Mouse (Mus musculus) limb, embryonic 15.5 days (tissue): ENCODE results near the gene Rab28. TPM values are rescaled to one million over a fixed set of nuclear protein-coding genes. Genes with fewer than 3 reads are reported as not detected.

Source experiments
- ATAC-seq: fragments of 200-750 bp; cut with Nextera tagmentation; 2 replicates; pipeline ENCODE4 v1.8.0; 2017; ENCODE audit warnings: low read depth, moderate TSS enrichment; ENCODE audit not compliant: insufficient number of reproducible peaks, low FRiP score, low TSS enrichment
- H3K27ac ChIP-seq: fragments of 300-500 bp; sonication (generic); 2 replicates; pipeline ENCODE4 v1.5.1; 2015; ENCODE audit warnings: moderate library complexity, mild to moderate bottlenecking, inconsistent platforms
- H3K27me3 ChIP-seq: fragments of 300-500 bp; sonication (generic); 2 replicates; pipeline ENCODE4 v1.6.1; 2015; ENCODE audit warnings: inconsistent platforms
- H3K36me3 ChIP-seq: fragments of 300-500 bp; sonication (generic); 2 replicates; pipeline ENCODE4 v1.6.1; 2015; ENCODE audit warnings: inconsistent platforms
- H3K4me1 ChIP-seq: fragments of 300-500 bp; sonication (generic); 2 replicates; pipeline ENCODE4 v1.6.1; 2015; ENCODE audit warnings: inconsistent platforms
- H3K4me2 ChIP-seq: fragments of 300-500 bp; sonication (generic); 2 replicates; pipeline ENCODE4 v1.6.1; 2015; ENCODE audit warnings: mild to moderate bottlenecking, inconsistent platforms
- H3K4me3 ChIP-seq: fragments of 300-500 bp; sonication (generic); 2 replicates; pipeline ENCODE4 v1.5.1; 2015; ENCODE audit warnings: mild to moderate bottlenecking, inconsistent platforms
- H3K9ac ChIP-seq: fragments of 300-500 bp; sonication (generic); 2 replicates; pipeline ENCODE4 v1.6.1; 2015; ENCODE audit warnings: inconsistent platforms
- H3K9me3 ChIP-seq: fragments of 300-500 bp; sonication (generic); 2 replicates; pipeline ENCODE4 v1.6.1; 2016; ENCODE audit warnings: inconsistent platforms
- WGBS: fragments of 180-500 bp; shearing (Covaris S2); methylation state at CpG from one replicate; pipeline ENCODE4 v1.1.7; 2015; 5-methylcytosine and 5-hydroxymethylcytosine counted together
- polyA plus RNA-seq: library from polyadenylated mRNA; unstranded; fragments of >200 nt; fragmentation: Nextera tagmentation; extraction: Ambion mirVana; gene quantifications from 2 replicates; pipeline ENCODE4 v1.2.1, GENCODE M21; 2015

Rab28 gene
- polyA plus RNA-seq, 1 experiment from 2014 or later, result 77.6 TPM

DNA sequence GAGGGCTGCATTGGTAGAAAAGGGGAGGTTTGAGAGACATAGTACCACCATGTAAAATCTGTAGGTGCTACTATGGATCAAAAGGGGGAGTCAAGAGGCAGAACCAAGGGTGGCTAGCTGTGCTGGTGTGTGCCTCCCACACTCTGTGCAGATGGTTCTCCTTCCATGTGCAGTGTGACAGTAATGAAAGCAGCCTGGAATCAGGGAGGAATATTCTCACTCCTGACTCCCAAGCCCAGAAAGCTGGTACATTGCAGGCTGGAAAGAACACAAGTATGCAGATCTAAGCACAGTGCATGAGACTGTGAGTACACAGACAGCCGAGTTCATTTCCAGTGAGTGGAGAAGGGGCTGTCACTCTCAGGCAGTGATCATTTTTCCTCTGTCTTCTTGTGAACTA is 89.0 kb downstream of the Rab28 start:
- H3K4me1 ChIP-seq, result no peaks in the 10 kb centered on the region
- H3K27ac ChIP-seq, result no peak overlapping the region
- H3K27me3 ChIP-seq, result no peaks in the 10 kb centered on the region
- no peak overlapping the region for H3K4me3 ChIP-seq
- ATAC-seq, result no peak
- no peaks in the 10 kb centered on the region for H3K9me3 ChIP-seq
- no peak overlapping the region for H3K9ac ChIP-seq
- WGBS, result 65% methylated on average over 1 of the region's 1 CpGs
- H3K4me2 ChIP-seq, result no peak overlapping the region
- no peaks in the 10 kb centered on the region for H3K36me3 ChIP-seq

DNA sequence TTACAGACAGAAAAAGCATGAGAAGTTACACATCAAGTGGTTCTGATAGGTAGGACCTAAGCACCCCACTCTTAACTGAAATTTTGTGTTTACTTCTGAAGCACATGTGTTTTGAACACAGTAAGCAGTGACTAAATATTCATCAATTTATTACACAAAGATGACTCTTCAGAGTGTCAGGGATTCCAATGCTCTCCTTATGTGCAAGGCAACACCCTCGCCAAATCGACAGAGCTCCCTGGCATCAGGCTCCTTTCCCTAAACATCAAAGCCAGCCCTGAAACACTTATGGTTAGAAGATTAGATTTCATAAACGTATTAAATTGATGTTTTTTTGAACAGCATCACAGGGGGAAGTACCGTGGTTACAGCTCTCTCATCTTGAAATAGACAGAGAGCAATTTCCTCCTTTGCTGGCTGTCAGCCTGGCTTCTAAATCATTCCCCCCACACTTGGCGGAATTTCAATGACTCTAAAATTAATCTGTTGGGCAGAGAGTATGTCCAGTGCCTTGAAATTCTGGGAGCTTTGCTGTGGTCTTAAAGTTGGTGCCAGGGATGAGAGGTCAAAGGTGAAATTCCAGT is 97.4 kb downstream of the Rab28 start:
- H3K4me2 ChIP-seq, result no peak overlapping the region
- no peaks in the 10 kb centered on the region for H3K36me3 ChIP-seq
- H3K9ac ChIP-seq, result no peak overlapping the region
- H3K9me3 ChIP-seq, result no peaks in the 10 kb centered on the region
- H3K27ac ChIP-seq, result no peak overlapping the region
- H3K4me3 ChIP-seq, result no peak overlapping the region
- no peak for ATAC-seq
- H3K27me3 ChIP-seq, result no peaks in the 10 kb centered on the region
- 28% methylated on average over 5 of the region's 5 CpGs for WGBS
- H3K4me1 ChIP-seq, result no peaks in the 10 kb centered on the region

DNA sequence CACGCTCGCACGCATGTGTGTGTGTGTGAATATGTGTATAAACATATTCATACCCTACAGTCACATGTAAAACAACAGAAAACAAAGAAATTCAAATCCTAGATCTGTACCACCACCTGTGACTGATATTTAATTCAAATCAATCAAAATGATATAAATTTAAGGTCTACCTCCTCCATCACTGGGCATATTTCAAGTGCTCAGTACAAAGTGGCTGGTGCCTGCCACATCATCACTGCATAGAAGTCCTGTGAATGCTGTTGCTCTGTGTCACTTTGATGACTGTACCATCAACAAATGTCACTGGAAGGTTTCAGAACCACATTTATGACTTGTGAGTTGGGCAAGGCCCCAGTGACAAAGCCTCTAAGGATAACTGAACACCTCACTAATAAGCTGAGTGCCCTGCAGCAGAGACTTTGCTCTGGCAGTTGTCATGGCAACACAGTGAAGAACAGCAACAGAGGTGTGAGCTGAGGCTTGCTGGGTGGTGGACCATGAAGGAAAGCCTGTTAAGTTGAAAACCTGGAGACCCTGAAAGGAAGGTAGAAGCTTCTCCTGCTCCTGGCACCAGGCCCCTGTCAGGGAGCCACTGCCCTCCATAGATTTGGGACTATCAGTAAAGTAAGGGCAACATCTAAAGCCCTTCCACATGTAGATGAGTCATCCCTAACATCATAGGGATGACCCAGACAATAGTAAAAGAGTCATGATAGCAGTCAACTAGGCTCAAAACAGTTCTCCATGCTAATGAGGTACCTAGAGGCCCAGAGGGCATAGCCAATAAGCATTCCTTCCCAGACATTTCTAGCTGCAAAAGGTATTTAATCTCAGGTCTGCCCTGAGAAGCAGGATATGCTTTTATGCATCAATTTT is 111.5 kb downstream of the Rab28 start:
- H3K4me3 ChIP-seq, result no peak overlapping the region
- ATAC-seq, result no peak
- no peaks in the 10 kb centered on the region for H3K9me3 ChIP-seq
- no peaks in the 10 kb centered on the region for H3K27me3 ChIP-seq
- no peaks in the 10 kb centered on the region for H3K4me1 ChIP-seq
- no peak overlapping the region for H3K9ac ChIP-seq
- no peak overlapping the region for H3K4me2 ChIP-seq
- 97% methylated on average over 3 of the region's 3 CpGs for WGBS
- no peak overlapping the region for H3K27ac ChIP-seq
- no peaks in the 10 kb centered on the region for H3K36me3 ChIP-seq

GRCm38 (mm10) chr5:41595199-41595598 is 112.8 kb downstream of the Rab28 start:
- no peak overlapping the region for H3K9ac ChIP-seq
- no peaks in the 10 kb centered on the region for H3K27me3 ChIP-seq
- H3K27ac ChIP-seq, result no peak overlapping the region
- no peak overlapping the region for H3K4me3 ChIP-seq
- no peaks in the 10 kb centered on the region for H3K4me1 ChIP-seq
- WGBS, result 60% methylated on average over 3 of the region's 3 CpGs
- no peak overlapping the region for H3K4me2 ChIP-seq
- no peaks in the 10 kb centered on the region for H3K9me3 ChIP-seq
- H3K36me3 ChIP-seq, result no peaks in the 10 kb centered on the region
- no peak for ATAC-seq

GRCm38 (mm10) chr5:41578051-41578450 is 129.9 kb downstream of the Rab28 start:
- Histone ChIP-seq H3K4me2 (no peak overlapping the region), H3K36me3 (no peaks in the 10 kb centered on the region), H3K4me1 (no peaks in the 10 kb centered on the region), H3K9ac (no peak overlapping the region), H3K4me3 (no peak overlapping the region), H3K27me3 (no peaks in the 10 kb centered on the region), H3K9me3 (no peaks in the 10 kb centered on the region), H3K27ac (no peak overlapping the region)
- no peak for ATAC-seq
- WGBS, result 60% methylated on average over 2 of the region's 2 CpGs

Other genes starting within 250 kb of the Rab28 start
- 3.6 and 4.3 TPM in 2 replicates for gene Nkx3-2, start 56.3 kb upstream of the Rab28 start, polyA plus RNA-seq
- 19.0 and 23.8 TPM in 2 replicates for gene Bod1l, start 136.2 kb upstream of the Rab28 start, polyA plus RNA-seq